Comparison of ENCODE assay signal across 15 mouse cellular contexts in the genomic region with DNA sequence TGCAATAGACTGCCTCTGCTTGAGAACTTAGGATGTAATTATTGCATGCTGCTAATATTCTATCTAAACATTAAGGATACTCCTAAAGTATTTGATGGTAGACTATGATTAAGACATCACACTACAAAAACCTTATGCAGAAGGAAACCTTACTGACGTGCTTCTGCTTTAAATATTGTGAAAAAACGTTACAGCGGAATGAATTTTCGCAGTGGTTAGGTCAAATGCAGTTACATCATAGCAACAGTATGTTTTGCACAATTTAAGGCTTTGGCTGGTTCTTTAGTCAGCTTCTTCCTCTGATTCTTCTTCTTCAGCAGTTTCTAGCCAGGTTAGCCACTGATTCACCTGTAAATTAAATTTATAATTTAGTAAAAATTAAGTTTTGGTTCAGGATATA.
"Had no signal": no experiment of that assay in that cellular context is flagged by ENCODE, and none has a peak within 500 bp of the region (broad histone marks: within the 10 kb centered on the region; RNA-seq: fewer than 3 reads in every experiment).

No protein-coding gene starts in this region.

- ATAC-seq: liver, postnatal 0 days; lung, postnatal 0 days; midbrain, embryonic 13.5 days; midbrain, embryonic 15.5 days had no signal

- DNase-seq: liver, postnatal 0 days; lung, adult 2 months; lung, postnatal 14 days; lung, postnatal 36 days; retina, postnatal 1 day; right cerebral cortex, adult 18-20 months; right cerebral cortex, postnatal 25 days; right cerebral cortex, postnatal 4 days; spleen, adult 18-20 months; thymus, adult 18-20 months; thymus, postnatal 14 days; thymus, postnatal 36 days had no signal
